Mouse (Mus musculus): ENCODE measurements around the gene Trrap.
A peak's percentile ranks its signal among the peaks of the same experiment; 100 is the strongest.

- peak; percentile 85 for TF ChIP-seq CTCF (conservative IDR thresholded peaks at IDR 0.05; ENCODE audit: low read length)
- no peak for TF ChIP-seq NANOG (IDR thresholded peaks at IDR 0.05; ENCODE audit: borderline replicate concordance, low read length)
- no peak for TF ChIP-seq POU5F1 (IDR thresholded peaks at IDR 0.05; ENCODE audit: borderline replicate concordance, low read length)
These were observed 32.6 kb upstream of the Trrap start for GRCm38 (mm10) chr5:144734949-144735348.
